Mouse (Mus musculus): Measurements from ENCODE around the gene Erc1.
"Not testable (repeated sequence)": the region's sequence is repeated elsewhere in the genome, so short reads cannot be mapped to it uniquely, and the experiment has no call there.

Erc1 gene

GRCm38 (mm10) chr6:119711649-119712305 is 136.2 kb downstream of the Erc1 start:
- no peak for DNase-seq (ENCODE audit: low spot score)

- DNase-seq (ENCODE audit: low spot score) = no peak
These were observed 138.4 kb downstream of the Erc1 start for GRCm38 (mm10) chr6:119709552-119709951.

GRCm38 (mm10) chr6:119707911-119708310 is 140.1 kb downstream of the Erc1 start:
- DNase-seq (ENCODE audit: low spot score) = no peak

DNA sequence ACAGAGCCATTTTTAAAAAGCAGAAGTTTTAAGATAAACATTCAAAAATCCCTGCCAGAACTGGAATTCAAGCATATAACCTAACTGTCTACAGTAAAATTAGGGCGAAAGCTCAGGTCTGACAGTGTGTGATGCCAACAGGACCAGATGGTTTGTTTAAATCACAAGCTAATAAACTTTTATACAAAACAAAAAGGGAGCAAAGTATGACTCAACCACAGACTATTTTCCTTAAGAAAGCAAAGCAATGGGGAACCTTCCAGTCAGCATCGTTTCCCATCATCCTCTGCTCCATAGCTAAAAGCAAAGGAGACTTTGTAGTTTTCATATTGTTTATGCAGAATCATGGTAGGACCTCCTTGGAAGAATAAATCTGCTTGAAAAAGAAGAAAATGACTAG is 143.1 kb downstream of the Erc1 start:
- DNase-seq (ENCODE audit: low spot score) = no peak

DNA sequence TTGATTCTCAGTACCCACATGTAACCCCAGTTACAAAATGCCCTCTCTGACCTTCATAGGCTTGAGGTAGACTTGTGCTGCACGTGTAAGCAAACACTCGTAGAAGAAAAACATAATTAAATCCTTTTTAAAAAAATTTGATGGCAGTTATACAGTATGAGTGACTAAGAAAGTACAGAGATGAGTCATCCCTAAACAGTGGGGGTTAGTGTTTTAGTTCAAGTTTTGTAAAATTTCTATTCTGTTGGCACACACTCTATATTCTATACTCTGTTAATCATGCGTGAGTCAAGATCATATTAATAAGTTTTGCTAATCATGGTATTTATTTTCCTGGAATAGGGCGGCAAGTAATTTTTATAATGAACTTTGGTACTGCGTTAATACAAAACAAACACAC is 155.2 kb downstream of the Erc1 start:
- no peak for DNase-seq (ENCODE audit: low spot score)

- DNase-seq (ENCODE audit: low spot score) = no peak
These were observed 161.5 kb downstream of the Erc1 start for GRCm38 (mm10) chr6:119686470-119686869.

DNA sequence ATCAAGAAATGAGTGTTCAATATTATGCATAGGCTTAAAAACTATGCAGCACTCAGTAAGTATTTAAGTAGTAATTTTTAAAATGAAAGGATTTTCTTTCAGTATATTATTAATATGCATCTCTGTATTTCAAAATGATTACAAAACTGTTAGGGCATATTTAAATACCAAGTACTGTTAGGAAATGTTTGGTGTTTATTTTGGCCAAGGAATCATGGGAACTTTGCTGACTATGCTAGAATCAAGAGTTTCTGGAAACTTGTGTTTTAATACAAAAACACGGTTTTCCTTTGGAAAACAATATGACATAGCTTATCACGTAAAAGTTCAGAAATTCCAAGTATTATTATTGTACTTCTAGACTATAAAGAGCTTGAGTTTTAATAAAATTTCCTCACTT is 167.2 kb downstream of the Erc1 start:
- DNase-seq (ENCODE audit: low spot score) = no peak

GRCm38 (mm10) chr6:119674811-119675209 is 173.2 kb downstream of the Erc1 start:
- DNase-seq (ENCODE audit: low spot score) = no peak

- DNase-seq (ENCODE audit: low spot score) = no peak
These were observed 173.7 kb downstream of the Erc1 start for GRCm38 (mm10) chr6:119674201-119674810.

GRCm38 (mm10) chr6:119669746-119670145 is 178.2 kb downstream of the Erc1 start:
- DNase-seq (ENCODE audit: low spot score) = no peak

GRCm38 (mm10) chr6:119662936-119663335 is 185.0 kb downstream of the Erc1 start:
- no peak for DNase-seq (ENCODE audit: low spot score)

DNA sequence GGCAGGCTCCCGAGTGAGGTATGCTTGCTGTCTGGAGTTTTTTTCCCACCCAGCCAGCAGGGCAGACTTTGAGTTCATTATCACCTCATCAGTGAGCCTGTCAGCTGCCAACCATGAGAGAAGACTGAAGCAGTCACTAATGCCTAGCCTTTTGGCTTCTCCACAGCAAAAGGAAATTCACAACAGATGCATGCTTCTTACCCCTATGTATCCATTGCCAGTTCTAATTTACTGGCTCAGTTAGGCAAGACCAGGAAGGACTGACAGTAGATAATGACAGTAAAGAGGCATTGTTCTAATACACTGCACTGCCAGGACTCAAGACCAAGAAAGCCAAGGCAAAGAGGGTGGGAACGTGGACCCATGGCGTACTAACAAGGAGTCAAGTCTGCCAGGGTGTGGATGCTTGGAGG is 186.9 kb downstream of the Erc1 start:
- DNase-seq (ENCODE audit: low spot score) = no peak

DNA sequence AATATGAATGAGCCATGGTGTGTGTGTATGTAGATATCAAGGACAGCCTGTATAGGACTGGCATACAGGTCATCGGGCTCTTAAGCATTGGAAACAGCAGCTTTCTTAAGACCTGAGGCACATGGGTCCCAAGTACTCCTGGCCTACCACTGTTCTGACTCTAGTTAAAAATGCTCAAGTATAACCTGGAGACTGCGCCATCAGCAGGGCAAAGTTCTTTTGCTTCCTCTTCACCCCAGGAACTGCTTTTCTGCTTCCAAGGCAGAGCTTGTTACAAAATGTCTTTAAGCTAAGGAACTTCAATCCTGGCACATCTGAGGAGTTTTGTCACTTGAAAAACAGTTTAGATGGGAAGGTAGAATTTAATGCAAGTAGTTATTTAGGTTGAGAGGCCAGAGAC is 189.5 kb downstream of the Erc1 start:
- no peak for DNase-seq (ENCODE audit: low spot score)

DNA sequence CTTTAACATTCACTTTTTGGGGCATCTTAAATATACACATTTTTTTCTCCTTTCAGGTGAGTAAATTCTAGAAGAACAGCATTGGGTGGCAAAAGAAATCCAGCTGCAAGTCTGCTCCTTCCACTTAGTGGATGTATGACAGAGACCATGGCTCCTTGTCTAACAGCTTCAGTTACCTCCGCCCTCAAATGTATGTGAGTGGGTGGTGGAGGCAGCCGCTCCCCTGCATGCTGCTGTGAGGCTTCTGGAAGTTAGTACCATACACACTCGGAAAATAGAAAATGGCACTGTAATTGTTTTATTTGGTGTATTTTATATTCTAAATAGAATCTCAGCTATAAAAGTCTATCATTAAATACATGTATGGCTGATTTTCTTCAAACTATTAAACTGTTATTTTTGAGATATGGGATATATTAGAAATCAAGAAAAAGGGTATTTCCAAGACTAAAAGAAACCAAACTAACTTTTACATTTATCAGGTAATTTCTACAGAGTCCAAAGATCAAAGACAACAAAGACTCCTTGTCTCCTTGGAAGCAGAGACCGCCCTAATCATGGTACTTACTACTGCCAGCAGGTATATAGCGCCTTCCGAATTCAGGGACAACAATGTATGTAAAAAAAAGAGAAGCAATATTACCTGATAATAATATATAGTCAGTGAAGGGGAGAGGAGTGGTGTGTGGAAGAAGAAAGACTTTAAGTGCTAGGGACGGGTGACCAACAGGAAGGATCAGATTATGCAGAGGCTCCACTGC is 190.4 kb downstream of the Erc1 start:
- DNase-seq (ENCODE audit: low spot score) = no peak

DNA sequence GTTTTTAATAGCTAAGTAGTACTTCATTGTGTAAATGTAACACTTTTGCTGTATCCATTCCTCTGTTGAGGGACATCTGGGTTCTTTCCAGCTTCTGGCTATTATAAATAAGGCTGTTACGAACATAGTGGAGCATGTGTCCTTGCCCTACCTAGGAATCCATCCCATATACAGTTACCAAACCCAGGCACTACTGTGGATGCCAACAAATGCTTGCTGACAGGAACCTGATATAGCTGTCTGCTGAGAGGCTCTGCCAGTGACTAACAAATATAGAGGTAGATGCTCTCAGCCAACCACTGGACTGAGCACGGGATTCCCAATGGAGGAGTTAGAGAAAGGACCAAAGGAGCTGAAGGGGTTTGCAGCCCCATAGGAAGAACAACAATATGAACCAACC is 193.2 kb downstream of the Erc1 start:
- not testable (repeated sequence) for DNase-seq (ENCODE audit: low spot score)

DNA sequence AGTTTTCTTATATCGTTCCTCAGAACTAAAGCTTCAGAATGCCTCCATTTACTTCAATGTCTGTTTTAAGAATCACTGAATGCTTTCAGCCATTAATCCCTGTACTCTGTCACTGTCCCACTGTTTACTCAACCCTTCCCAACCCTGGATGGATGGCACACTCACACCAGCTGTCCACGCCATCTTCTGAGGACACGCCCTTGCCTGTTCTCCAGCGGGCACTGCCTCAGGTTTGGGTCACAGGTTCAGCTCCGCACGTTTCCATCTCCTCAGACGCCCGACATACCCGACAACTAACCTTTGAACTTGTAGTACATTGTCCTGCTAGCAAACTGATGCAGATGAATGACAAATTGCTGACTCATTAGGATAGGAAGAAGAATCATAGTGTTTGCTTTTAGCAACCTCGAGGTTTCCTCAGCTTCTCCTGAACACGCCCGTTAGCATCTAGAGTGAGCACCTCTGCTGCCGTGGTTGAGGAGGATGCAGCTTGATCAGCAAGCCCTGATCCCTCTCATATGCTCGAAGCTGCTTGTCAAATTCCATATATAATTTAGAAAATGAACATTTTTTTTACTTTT is 204.0 kb downstream of the Erc1 start:
- DNase-seq (ENCODE audit: low spot score) = no peak

- DNase-seq (ENCODE audit: low spot score) = no peak
These were observed 204.7 kb downstream of the Erc1 start for GRCm38 (mm10) chr6:119643178-119643728.

GRCm38 (mm10) chr6:119642718-119643117 is 205.2 kb downstream of the Erc1 start:
- DNase-seq (ENCODE audit: low spot score) = no peak

DNA sequence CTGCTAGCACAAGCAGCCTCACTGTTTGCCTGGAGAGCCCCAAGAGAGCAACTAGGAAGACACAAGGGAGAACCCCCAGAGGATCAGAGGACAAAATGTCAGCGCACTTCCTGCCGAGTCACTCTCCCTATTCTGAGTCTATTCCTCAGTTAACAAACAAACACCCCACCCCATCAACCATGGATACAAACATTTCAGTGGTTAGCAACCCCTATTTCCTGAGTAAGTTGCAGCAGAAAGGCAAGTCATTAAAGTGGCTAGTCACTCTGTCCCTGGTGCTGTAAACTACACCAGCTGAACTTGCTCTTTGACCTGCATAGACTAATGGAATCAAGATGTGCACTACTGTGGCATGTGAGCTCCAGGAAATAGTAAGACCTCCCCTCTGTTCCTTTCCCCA is 212.3 kb downstream of the Erc1 start:
- no peak for DNase-seq (ENCODE audit: low spot score)

DNA sequence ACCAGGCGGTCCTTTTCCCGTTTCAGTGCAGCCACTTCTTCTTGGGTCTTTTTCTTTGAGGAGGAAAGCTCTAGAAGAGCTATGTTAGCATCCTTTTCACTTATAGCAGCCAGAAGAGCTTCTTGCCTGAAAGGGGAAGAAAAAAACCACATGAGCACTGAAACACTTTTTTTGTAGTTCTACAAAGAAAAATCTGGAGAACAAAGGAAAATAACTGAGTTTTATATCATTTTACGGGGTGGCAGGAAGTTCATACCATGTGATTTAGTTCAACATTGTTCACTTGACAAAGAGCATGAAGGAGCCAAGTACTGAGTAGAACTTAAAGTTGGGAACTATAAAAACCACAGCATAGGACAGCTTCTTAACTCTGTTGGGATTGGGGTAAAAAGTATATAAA is 217.3 kb downstream of the Erc1 start:
- DNase-seq (ENCODE audit: low spot score) = no peak

DNA sequence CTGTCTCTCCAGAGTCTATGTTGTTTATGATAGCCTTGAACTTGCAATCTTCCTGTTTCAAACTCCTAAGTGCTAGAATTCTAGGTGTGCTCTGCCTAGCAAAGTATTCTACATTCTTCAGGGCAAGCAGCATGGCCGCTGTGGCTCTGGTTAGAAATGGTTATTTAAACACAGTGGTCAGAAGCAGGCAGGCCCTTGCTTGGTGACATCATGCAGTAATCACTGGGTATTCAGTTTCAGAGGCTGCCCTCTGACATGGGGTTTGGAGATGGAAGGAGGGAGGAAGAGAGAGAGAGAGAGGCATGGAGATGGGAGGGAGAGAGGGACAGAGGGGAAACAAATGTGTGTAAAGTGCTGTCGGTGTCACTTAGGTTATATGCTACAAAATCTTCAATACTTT is 246.6 kb downstream of the Erc1 start:
- no peak for DNase-seq (ENCODE audit: low spot score)

DNA sequence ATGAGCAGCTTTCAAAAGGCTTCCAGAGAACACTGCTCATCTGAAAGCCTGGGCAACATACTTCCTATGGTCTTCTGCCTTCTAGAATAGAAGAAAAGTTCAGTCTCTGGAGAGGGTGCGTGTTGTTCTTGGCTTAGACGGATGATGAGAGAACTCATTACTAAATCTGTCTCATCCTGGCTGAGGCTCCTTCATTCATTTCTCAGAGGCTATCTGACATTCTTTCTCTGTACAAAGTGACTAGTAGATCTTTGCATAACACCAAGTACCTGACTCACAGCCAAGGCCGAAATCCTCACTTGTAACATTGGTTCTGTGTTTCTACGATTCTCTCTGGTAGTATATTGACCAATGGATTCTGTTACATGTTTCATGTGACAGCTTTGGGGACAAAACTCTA is 252.5 kb downstream of the Erc1 start:
- no peak for DNase-seq (ENCODE audit: low spot score)

- DNase-seq (ENCODE audit: low spot score) = no peak
These were observed 257.1 kb downstream of the Erc1 start for GRCm38 (mm10) chr6:119590872-119591271.
